Mouse (Mus musculus): ENCODE results near the gene 4930480E11Rik.
"Not testable (repeated sequence)": the region's sequence is repeated elsewhere in the genome, so short reads cannot be mapped to it uniquely, and the experiment has no call there.

The 4930480E11Rik gene

GRCm38 (mm10) chrX:78369343-78369742, at the start of gene 4930480E11Rik:
Gene 4930480E11Rik (plus strand): TSS chrX:78369643.
- DNase-seq, result no peak

DNA sequence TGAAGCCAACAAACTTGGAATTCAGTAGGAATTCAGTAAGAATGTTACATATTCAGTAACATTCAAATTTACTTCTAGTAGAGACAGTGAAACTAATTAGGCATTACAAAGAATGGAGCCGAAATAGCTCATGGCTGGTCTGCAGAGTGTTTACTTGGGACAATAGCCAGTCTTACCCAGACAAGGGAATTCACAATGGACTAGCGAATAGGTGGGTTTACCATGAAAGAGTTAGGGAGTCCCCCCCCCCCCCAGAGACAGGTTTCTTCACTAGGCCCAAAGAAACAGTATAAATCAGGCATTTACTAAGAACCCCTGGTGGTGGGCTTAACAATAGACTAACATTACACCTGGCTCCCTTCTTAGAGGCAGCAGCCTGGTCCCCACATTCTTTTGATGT, 33.9 kb downstream of the 4930480E11Rik start:
- DNase-seq, result not testable (repeated sequence)
